8 mouse cellular contexts compared by ENCODE assay signal in the genomic region with DNA sequence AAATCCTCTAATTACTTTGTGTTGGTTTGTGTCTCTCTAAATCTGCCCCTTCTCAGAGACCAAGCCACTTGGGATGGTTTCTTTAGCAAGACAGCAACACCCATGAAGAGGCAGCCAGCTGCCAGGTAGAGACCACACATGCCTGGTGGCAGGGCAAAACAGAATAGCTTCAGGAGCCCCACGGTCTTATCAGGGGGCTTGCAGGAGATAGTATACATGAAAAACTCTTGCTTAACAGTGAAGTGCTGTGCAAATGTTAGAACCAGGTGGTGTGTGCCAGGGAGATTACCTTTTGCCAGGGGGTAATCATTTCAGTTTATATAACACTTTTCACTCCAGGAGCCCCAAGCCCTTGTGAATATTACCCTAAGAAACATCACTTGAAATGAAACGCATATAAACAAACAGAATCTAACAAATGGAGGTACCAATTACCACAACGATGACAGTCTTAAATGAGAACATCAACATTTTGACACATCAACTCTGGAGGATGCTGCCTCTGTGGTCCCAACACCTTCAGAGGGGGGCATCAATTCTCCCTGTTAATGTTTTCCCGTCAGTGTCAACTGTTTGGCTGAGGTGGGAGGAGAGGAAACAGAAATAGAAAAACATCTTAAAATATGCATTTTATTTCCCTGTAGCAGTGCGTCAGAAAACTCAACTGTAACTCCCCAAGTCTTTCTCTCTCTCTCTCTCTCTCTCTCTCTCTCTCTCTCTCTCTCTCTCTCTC. TPM values are rescaled to one million over a fixed set of nuclear protein-coding genes. Genes with fewer than 3 reads are reported as not detected.
DNase-seq lines count a peak whose midpoint lies in the region; ATAC-seq and TF ChIP-seq lines count a peak whose summit lies in the region.
"Had no signal": no experiment of that assay in that cellular context is flagged by ENCODE, and none has a peak within 500 bp of the region (broad histone marks: within the 10 kb centered on the region; RNA-seq: fewer than 3 reads in every experiment).

No protein-coding gene starts in this region.

- 0 out of 2 replicates have a peak, but pooled peaks cover 4% of the 10 kb centered on the region for H3K27me3 ChIP-seq in lung, embryonic 14.5 days (ENCODE audit: insufficient read depth, low read length)
- no peaks in the 10 kb centered on the region for H3K27me3 ChIP-seq in forebrain, embryonic 14.5 days (replicated peaks; ENCODE audit: control insufficient read depth, insufficient read depth, low read length)
- no peaks in the 10 kb centered on the region for H3K27me3 ChIP-seq in limb, embryonic 15.5 days
- H3K27me3 ChIP-seq in neural tube, embryonic 14.5 days (ENCODE audit: control insufficient read depth, insufficient read depth, low read length), result no peaks in the 10 kb centered on the region

- peak overlapping the region; percentile 66 for H3K4me2 ChIP-seq in lung, embryonic 14.5 days
- H3K4me2 ChIP-seq in forebrain, embryonic 14.5 days (ENCODE audit: low read length), result peak overlapping the region; percentile 50; the same call in 1 of the 2 replicates
- H3K4me2 ChIP-seq in limb, embryonic 15.5 days, result peak overlapping the region; percentile 51; the same call in 1 of the 2 replicates
- peak overlapping the region; percentile 50; the same call in 1 of the 2 replicates for H3K4me2 ChIP-seq in neural tube, embryonic 14.5 days (ENCODE audit: low read depth, low read length)

- WGBS in lung, embryonic 14.5 days, result 13% methylated on average over 5 of the region's 5 CpGs
- 6% methylated on average over 5 of the region's 5 CpGs for WGBS in forebrain, embryonic 14.5 days
- WGBS in limb, embryonic 15.5 days, result 18% methylated on average over 5 of the region's 5 CpGs
- WGBS in neural tube, embryonic 14.5 days, result 10% methylated on average over 5 of the region's 5 CpGs

- no peak for DNase-seq in lung, embryonic 14.5 days
- DNase-seq in lung, postnatal 4 days, result no peak
- peak; percentile 60 for DNase-seq in forebrain, embryonic 14.5 days (ENCODE audit: low spot score)
- DNase-seq in left cerebral cortex, postnatal 4 days, result no peak

- H3K27ac ChIP-seq in lung, embryonic 14.5 days (ENCODE audit: low read depth), result no peak overlapping the region
- 0 out of 2 replicates have a peak overlapping the region, but pooled peaks have one; percentile 39 for H3K27ac ChIP-seq in forebrain, embryonic 14.5 days (ENCODE audit: low read depth, low read length)
- no peak overlapping the region for H3K27ac ChIP-seq in limb, embryonic 15.5 days
- H3K27ac ChIP-seq in neural tube, embryonic 14.5 days (ENCODE audit: low read depth, low read length), result peak overlapping the region; percentile 90; the same call in 1 of the 2 replicates
- H3K27ac ChIP-seq: left cerebral cortex, adult 2 months had no signal

- no peak overlapping the region for H3K4me3 ChIP-seq in lung, embryonic 14.5 days (ENCODE audit: low read depth, low read length)
- no peak overlapping the region for H3K4me3 ChIP-seq in forebrain, embryonic 14.5 days (ENCODE audit: low read depth, low read length)
- no peak overlapping the region; the same call in 1 of the 2 replicates for H3K4me3 ChIP-seq in limb, embryonic 15.5 days
- no peak overlapping the region for H3K4me3 ChIP-seq in neural tube, embryonic 14.5 days (ENCODE audit: low read depth, low read length)

- no peaks in the 10 kb centered on the region for H3K4me1 ChIP-seq in lung, embryonic 14.5 days (ENCODE audit: insufficient read depth)
- H3K4me1 ChIP-seq in forebrain, embryonic 14.5 days (ENCODE audit: control insufficient read depth, insufficient read depth, low read length), result peaks cover 10% of the 10 kb centered on the region; the same call in 1 of the 2 replicates
- H3K4me1 ChIP-seq in limb, embryonic 15.5 days, result peaks cover 9% of the 10 kb centered on the region; the same call in 1 of the 2 replicates
- H3K4me1 ChIP-seq in neural tube, embryonic 14.5 days (ENCODE audit: control insufficient read depth, insufficient read depth, low read length), result peaks cover 7% of the 10 kb centered on the region

- no peak for ATAC-seq in lung, embryonic 14.5 days (ENCODE audit: insufficient read depth)
- ATAC-seq in forebrain, embryonic 14.5 days, result peak; percentile 51
- no peak for ATAC-seq in limb, embryonic 15.5 days (ENCODE audit: insufficient number of reproducible peaks, low FRiP score, low TSS enrichment, low read depth)
- ATAC-seq in neural tube, embryonic 14.5 days (ENCODE audit: low read depth), result no peak
- ATAC-seq in CD4-positive, CD25-positive, alpha-beta regulatory T cell, adult 4 months, result no peak

- TF ChIP-seq CTCF in lung, embryonic 14.5 days (IDR thresholded peaks at IDR 0.05; ENCODE audit: low read depth), result no peak

- H3K36me3 ChIP-seq in lung, embryonic 14.5 days (ENCODE audit: insufficient read depth), result no peaks in the 10 kb centered on the region
- H3K36me3 ChIP-seq in forebrain, embryonic 14.5 days (ENCODE audit: control insufficient read depth, insufficient read depth, low read length), result no peaks in the 10 kb centered on the region
- H3K36me3 ChIP-seq in limb, embryonic 15.5 days, result no peaks in the 10 kb centered on the region
- H3K36me3 ChIP-seq in neural tube, embryonic 14.5 days (ENCODE audit: control insufficient read depth, insufficient read depth, low read length), result no peaks in the 10 kb centered on the region

- intact Hi-C loops in left cerebral cortex, postnatal 4 days (cut with DNase I), result no loop called here

- H3K9me3 ChIP-seq in lung, embryonic 14.5 days (ENCODE audit: low read depth, low read length), result no peaks in the 10 kb centered on the region
- H3K9me3 ChIP-seq in forebrain, embryonic 14.5 days (replicated peaks; ENCODE audit: control insufficient read depth, low read length), result no peaks in the 10 kb centered on the region
- no peaks in the 10 kb centered on the region for H3K9me3 ChIP-seq in limb, embryonic 15.5 days
- H3K9me3 ChIP-seq in neural tube, embryonic 14.5 days (ENCODE audit: control insufficient read depth, low read length), result no peaks in the 10 kb centered on the region

- H3K9ac ChIP-seq in lung, embryonic 14.5 days, result no peak overlapping the region
- H3K9ac ChIP-seq in forebrain, embryonic 14.5 days (ENCODE audit: low read length), result no peak overlapping the region
- H3K9ac ChIP-seq in limb, embryonic 15.5 days, result no peak overlapping the region
- no peak overlapping the region; the same call in 1 of the 2 replicates for H3K9ac ChIP-seq in neural tube, embryonic 14.5 days (replicated peaks; ENCODE audit: low read depth, low read length)

RNA-seq across cellular contexts. Expression of a gene that starts 56.3 kb away (rescaled TPM):
- 70.5 and 70.7 TPM in 2 replicates for polyA plus RNA-seq in lung, embryonic 14.5 days (2014; fragmentation: Nextera tagmentation; extraction: Ambion mirVana)
- polyA plus RNA-seq in forebrain, embryonic 14.5 days (2014; fragmentation: Nextera tagmentation; extraction: Ambion mirVana), result 95.7 and 120 TPM in 2 replicates
- 63.1 and 97.0 TPM in 2 replicates for polyA plus RNA-seq in limb, embryonic 15.5 days (2015; fragmentation: Nextera tagmentation; extraction: Ambion mirVana)
- polyA plus RNA-seq in neural tube, embryonic 14.5 days (2014; fragmentation: Nextera tagmentation; extraction: Ambion mirVana), result 63.0 and 88.9 TPM in 2 replicates
- total RNA-seq in left cerebral cortex, postnatal 4 days (2021), result 100 to 1,000 TPM; 203 to 212 TPM
- polyA plus RNA-seq in CD4-positive, CD25-positive, alpha-beta regulatory T cell, adult 4 months (2017; shearing (Covaris generic)), result 10 to 100 TPM; 13.0 to 18.1 TPM

Comparison
In these comparisons a context has a peak if more than half of its experiments do, and no peak if none do; other contexts are left out.
1. H3K27ac ChIP-seq: peak in forebrain, embryonic 14.5 days (single experiment) and neural tube, embryonic 14.5 days (single experiment); none in lung, embryonic 14.5 days (single experiment) and limb, embryonic 15.5 days (single experiment).
2. Peak in every context shown above with its lines, with median percentiles within 50 percentile points of each other: H3K4me2 ChIP-seq.